Mouse (Mus musculus): ENCODE data around the gene Prkar2b.
A peak's percentile ranks its signal among the peaks of the same experiment; 100 is the strongest.

Gene Prkar2b

DNA sequence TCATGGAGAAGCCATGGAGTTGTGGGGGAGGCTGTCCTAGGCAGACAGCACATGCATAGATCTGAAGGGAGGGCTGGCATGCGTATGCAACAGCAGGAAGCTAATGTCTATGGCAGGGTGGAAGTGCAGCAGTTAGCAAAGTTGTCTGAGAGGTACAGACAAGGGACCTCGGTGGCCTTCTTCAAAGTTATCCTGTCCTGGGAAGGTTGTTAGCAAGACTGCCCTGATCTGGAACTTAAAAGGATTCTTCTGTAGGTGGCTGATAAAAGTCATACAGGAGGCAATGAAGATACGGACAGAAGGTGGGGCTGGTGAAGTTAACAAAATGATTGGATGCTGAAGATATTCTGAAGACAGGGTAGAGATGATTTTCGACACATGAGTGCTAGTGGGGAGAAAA, 94.7 kb downstream of the Prkar2b start:
- DNase-seq (ENCODE audit: low spot score): no peak

DNA sequence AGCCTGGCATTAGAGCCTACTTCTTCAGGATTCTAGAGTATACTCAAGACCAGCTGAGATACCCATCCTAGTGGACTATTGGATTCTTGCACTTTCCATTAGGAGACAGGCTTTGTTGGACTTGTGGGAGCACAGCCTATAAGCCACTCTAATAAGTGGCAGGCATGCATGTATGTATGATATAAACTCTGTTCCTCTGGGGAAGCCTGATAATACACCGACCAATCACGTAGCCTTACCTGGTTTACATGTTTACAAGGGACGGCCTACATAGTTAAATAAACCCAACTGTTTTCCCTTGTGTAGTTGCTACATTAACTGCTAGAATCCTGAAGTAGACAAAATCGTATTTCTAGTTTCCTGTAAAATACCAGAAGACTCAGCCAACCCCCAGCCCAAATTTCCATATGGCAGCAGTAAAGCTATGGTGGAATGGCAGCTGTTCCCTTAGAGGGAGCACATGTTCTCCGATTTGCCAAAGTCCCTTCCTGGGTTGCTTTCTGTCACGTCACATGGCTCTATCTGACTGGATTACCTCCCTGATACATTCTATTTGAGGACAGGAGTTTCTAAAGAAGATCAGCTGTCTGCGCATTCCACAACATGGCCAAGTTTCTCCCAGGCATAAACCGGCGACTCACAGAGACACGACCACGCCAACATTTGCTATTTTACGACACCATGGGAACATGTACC, 95.4 kb downstream of the Prkar2b start:
- DNase-seq (ENCODE audit: low spot score): no peak

GRCm38 (mm10) chr12:31964074-31964473, 97.0 kb downstream of the Prkar2b start:
- DNase-seq (ENCODE audit: low spot score): no peak

DNA sequence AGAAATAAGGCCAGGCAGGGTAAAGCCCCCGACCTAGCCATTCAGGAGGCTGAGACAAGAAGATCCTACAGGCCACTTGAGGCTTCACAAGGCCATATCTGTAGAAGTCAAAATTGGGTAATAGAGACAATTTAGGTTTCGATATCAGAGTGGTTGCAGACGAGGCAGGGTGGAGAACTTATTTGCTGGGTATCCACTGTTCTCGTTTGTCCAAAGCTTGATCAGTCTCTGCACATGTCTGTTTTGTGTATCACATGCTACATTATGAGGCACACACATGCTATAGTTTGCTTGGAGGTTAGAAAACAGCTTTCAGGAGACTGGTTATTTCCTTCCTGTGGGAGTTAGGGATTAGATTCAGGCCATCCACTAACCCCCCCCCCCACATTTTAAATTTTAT, 105.3 kb downstream of the Prkar2b start:
- no peak for DNase-seq (ENCODE audit: low spot score)

DNA sequence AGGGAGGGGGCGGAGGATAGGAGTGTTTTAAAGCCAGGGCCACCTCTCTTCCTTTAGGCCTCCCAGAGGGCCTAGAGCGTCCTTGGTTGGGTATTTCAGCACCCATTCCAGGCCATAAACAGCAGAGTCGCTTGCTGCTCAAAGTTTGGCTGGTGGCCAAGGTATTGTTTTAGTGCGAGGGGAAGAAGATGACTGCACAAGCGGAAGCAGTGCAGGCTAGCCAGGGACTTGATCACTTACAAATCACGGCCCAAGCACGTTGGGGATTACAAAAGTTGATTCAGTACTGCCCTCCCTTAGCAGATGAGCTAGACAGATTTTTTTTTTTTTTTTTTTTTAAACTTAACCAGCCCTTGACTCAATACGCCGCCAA, 110.5 kb downstream of the Prkar2b start:
- no peak for DNase-seq (ENCODE audit: low spot score)

DNA sequence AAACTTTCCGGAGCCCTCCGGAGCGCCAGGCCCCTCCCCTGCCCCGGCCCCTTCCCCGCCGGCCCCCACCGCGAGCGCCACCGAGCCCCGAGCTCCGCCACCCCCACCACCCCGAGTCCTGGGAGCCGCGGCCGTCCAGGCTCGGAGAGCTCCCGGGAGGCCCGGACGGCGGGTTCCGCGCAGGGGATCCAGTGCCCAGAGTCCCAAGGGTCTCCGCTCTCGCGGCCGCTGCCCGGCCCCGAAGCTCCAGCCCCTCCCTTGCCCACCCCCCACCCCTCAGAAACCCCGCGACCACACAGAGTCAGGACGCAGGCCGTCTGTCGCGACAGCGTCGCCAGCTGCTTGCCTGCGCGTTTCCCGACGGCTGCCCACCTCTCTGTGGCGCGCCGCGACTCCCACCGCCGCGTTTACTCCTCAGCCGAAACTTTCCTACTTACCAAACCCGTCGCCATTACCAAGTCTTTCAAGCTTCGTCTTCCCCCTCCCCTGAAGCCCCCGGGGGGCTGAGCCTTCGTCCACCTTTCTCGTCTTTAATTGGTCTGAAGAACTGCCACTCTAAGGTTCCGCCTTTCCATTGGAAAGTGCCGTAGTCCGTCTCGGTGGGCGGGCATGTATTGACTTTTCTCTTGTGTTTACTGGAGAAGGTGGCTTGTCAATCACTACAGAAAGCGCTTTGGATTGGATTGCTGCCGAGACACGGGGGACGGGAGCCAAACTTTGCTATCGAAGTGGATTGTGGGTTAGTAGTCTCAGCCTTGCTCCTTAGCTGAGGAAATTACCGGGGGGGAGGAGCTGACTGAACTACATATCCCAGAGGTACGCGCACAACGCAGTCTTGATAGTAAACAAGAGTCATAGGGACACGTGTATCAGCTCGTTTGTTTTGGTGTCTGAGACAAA, 111.1 kb downstream of the Prkar2b start, which contains the start of gene Hbp1:
Hbp1 (minus strand) TSS at position 777 of the 900 bp plus-strand sequence.
- DNase-seq (ENCODE audit: low spot score): peak; percentile 100

DNA sequence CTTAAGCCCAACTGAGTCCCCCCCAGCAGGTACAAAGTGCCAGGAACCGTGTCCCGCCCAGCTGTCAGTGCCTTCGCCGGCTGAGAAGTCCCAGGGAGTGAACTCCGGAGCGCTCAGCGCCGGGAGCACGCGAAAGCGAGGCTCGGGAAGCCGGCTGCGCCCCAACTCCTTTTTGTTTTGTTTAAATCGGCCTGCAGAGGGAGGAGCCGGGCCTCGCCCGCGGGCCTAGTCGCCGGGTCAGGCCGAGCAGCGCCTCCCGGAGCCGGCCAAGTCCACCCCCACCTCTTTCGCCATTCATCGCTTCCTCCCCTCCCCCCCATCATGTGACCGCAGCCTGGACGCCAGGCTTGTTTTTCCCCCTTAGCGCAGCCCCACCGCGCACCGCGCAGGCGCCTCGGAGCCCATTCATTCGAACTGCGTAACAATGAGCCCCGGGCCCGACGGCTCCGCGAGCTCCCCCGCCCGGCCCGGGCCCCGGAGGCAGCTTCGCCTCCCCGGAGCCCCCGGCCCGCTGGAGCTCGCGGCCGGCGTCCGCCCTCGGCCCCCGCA, 111.8 kb downstream of the Prkar2b start:
- DNase-seq (ENCODE audit: low spot score): peak; percentile 93

- no peak for DNase-seq (ENCODE audit: low spot score)
These were observed 112.7 kb downstream of the Prkar2b start for GRCm38 (mm10) chr12:31948101-31949000.

- DNase-seq (ENCODE audit: low spot score): no peak
These were observed 113.6 kb downstream of the Prkar2b start for GRCm38 (mm10) chr12:31947476-31947875.

GRCm38 (mm10) chr12:31944405-31944804, 116.7 kb downstream of the Prkar2b start:
- DNase-seq (ENCODE audit: low spot score): no peak

DNA sequence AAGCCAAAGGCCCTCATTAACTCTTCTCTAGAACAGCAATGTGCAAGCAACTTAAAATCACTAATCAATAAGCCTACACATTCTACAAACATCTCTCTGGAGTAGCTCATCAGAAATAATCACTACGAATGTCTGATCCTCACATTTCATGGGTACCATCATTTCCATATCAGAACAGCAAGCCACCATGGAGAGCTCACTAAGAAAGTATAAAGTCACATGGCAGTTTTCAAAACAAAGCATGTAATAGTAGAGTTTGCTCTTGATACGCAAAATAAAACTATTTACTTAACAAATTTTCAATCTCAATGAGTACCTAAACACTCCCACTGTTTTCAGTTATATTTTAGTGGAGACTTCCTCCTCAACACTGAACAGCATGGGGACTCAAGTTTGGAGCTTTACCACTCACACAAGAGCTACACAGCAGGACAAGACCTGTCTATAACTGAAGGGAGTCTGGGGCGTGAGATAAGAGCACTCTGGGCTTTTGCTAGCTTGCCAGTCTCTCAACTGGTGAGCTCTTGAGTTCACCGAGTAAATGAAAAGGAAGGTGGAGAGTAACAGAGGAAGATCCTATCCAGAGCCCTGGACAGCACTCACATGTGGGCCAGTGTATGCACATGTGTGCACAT, 118.0 kb downstream of the Prkar2b start:
- DNase-seq (ENCODE audit: low spot score): no peak

GRCm38 (mm10) chr12:31939026-31939425, 122.1 kb downstream of the Prkar2b start:
- DNase-seq (ENCODE audit: low spot score): no peak

DNA sequence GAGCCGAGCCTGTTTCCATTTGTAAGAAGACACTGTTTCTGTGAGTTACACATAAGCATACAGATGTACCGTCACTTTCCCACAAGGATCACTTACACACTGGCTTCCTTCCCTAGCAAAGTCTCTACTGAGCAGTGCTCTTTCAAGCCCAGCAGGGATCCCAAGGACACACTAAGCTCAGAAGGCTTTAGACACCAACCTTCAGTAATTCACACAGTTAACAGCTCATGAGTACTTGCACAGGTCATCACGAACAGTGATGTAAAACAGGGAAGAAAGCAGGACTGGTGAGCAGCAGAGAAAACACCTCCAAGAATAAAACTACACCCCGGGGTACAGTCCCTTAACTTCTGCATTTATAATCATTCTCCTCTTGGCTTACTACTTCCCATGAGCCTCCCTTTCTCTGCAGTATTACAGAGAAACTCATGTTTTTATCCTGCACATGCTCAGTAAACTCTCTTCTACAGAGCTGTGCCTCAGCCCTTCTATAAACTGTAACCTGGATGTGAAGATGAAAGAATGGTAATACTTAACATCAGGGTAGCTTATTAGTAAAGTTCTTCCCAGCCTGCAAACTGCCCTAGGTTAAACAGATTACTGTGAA, 122.6 kb downstream of the Prkar2b start:
- DNase-seq (ENCODE audit: low spot score): no peak

- DNase-seq (ENCODE audit: low spot score): no peak
These were observed 123.5 kb downstream of the Prkar2b start for GRCm38 (mm10) chr12:31937613-31938012.

DNA sequence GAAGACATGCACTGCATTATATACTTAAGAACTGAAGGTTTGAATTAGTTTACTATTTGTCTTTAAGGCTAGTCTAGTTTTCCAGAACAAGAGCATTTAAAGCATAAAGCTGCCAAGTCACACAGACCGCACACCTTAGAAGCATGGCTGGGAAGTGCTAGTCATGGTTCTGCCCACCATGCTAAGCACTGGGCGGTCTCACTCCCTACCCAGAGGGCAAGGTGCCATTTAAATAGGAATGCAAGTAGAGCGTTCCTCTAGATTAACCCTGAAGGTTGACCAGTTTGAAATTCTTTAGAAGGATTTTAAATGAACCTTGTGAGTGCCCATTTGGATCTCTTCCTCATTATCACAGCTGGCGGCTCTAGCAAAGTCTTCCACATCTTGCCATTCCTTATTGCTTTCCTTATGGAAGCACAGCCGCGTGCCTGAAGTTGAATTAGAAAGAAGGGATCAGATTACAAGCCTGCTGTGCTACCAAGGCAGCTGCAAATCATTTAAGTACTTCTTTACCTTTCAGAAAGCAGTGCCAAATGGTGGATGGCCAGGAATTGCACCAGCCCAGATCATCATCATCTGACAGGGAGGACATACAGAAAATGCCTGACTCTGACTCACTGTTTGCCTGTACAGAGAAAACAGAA, 124.3 kb downstream of the Prkar2b start:
- no peak for DNase-seq (ENCODE audit: low spot score)

GRCm38 (mm10) chr12:31931818-31932217, 129.3 kb downstream of the Prkar2b start:
- no peak for DNase-seq (ENCODE audit: low spot score)

DNA sequence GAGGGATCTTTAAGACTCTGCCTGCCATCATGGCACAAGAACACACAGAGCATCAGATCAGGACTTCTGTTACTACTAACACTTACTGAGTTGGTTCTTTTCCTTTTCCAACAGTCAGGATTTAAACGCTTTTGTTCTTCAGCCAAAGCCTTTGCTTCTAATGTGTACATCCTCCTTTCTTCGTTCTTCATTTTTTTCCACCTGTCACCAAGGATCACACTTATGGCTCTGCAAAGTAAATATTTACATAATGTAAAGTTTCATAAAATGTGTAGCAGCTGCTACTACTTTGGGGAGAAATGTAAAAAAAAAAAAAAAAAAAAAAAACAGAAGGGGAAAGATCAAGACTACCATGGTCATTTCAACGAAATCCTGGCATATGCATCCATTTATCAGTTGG, 132.6 kb downstream of the Prkar2b start:
- no peak for DNase-seq (ENCODE audit: low spot score)

DNA sequence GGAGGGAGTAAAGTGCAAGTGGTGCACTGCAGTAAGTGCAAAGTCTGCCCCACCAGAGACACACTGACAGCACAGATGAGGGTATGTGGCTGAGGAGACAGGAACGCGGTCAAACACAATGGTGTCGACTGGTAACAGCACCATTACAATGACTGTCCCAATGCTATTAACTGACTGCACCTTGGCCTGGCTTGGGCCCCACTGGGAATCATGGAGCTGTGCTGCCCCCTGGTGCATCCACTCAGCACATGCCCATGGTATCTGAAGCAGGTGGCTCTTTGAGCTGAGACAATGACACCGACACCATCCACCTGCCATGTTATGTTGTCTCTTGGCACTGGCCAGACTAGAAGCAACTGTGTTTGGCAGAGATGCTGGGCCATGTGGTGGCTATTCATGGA, 134.4 kb downstream of the Prkar2b start:
- DNase-seq (ENCODE audit: low spot score): no peak

DNA sequence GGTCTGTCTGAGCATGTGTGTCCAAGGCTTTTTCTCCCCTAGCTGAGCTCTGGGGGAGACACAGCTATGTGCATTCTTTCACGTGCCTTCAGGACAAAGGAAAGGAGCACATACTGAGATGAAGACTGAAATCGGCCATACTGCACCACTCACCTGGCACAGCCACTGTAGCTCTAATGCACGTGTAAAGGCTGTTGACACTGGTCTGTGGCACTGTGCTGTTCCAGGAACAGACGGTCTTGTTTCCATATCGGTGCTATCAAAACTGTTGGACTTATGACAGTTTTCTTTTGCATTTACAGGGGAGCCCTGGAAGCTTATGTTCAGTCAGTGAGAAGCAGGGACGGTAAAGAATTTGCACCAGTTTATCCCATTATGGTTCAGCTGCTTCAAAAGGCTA, 135.8 kb downstream of the Prkar2b start:
- DNase-seq (ENCODE audit: low spot score): no peak

DNA sequence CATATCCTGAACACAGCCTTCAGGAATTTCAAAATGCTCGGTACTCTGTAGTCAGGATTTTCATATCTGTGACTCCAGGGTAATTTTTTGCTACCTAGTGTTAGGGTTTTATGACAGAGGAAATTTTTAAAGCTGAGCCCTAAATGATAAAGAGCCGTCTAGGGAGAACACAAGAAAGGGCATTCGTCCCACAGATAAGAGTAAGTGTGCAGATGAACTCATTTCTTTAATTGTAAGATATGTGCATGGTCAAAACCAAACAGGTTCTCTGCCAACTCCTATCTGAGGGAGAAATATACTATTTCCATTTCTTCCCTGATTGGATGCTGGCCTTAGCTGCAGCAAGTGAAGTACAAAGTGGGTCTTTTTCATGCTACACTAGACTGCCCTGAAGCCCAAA, 137.0 kb downstream of the Prkar2b start:
- DNase-seq (ENCODE audit: low spot score): no peak
